Comparison of ENCODE assay signal across 9 mouse cellular contexts in the genomic region with DNA sequence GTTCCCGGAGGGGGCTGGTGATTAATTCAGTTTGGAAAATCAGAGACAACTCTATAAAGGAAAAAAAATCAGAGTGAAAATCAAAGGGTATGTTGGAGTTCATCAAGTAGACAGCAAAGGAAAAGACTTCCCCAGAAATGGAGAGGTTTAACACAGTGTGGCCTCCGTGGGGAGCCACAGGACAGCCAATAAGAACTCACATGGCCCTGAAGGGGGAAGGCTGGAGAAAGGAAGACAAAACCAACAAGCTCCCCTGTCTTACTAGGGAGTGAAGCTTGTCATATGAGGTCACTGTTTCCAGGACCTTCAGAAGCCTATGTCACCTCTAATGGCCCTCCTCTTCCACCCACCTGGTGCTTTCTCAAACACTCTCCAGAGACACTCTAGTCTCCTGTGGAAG.
A peak's percentile ranks its signal among the peaks of the same experiment; 100 is the strongest.
DNase-seq lines count a peak whose midpoint lies in the region; ATAC-seq and TF ChIP-seq lines count a peak whose summit lies in the region.
"Had no signal": no experiment of that assay in that cellular context is flagged by ENCODE, and none has a peak within 500 bp of the region (broad histone marks: within the 10 kb centered on the region; RNA-seq: fewer than 3 reads in every experiment).

No protein-coding gene starts in this region.

- DNase-seq in hindbrain, postnatal 0 days (ENCODE audit: low spot score) = peak; percentile 63
- peak; percentile 28 for DNase-seq in 416B (ENCODE audit: low read depth)
- DNase-seq in Muller cell, postnatal 12 days (ENCODE audit: inconsistent ontology term) = peak; percentile 54
- peak; percentile 33 to 46 for DNase-seq in kidney, postnatal 4 days
- no peak for DNase-seq in spleen, postnatal 4 days (ENCODE audit: low spot score in 2 of 2)
- DNase-seq in neural tube, embryonic 10.5 days (ENCODE audit: extremely low spot score, low spot score) = no peak

- no peaks in the 10 kb centered on the region for H3K9me3 ChIP-seq in hindbrain, postnatal 0 days (ENCODE audit: low read length)
- no peaks in the 10 kb centered on the region for H3K9me3 ChIP-seq in hindbrain, embryonic 12.5 days (replicated peaks)
- H3K9me3 ChIP-seq: midbrain, embryonic 13.5 days had no signal

- no peak overlapping the region for H3K4me2 ChIP-seq in hindbrain, postnatal 0 days (ENCODE audit: low read depth, low read length)
- H3K4me2 ChIP-seq in hindbrain, embryonic 12.5 days (replicated peaks) = no peak overlapping the region
- H3K4me2 ChIP-seq: midbrain, embryonic 13.5 days had no signal

- H3K36me3 ChIP-seq in hindbrain, postnatal 0 days (ENCODE audit: insufficient read depth, low read length) = no peaks in the 10 kb centered on the region
- H3K36me3 ChIP-seq in hindbrain, embryonic 12.5 days = no peaks in the 10 kb centered on the region
- H3K36me3 ChIP-seq: midbrain, embryonic 13.5 days had no signal

- ATAC-seq in hindbrain, postnatal 0 days = 0 out of 2 replicates have a peak, but pooled peaks have one; percentile 48
- no peak for ATAC-seq in hindbrain, embryonic 12.5 days (ENCODE audit: low FRiP score)
- ATAC-seq in monocyte, adult 5-6 weeks (replicated peaks; ENCODE audit: insufficient number of reproducible peaks, low FRiP score, low TSS enrichment, poor library complexity, severe bottlenecking) = no peak
- ATAC-seq: midbrain, embryonic 13.5 days had no signal

- peak; percentile 54 for TF ChIP-seq CTCF in hindbrain, postnatal 0 days (IDR thresholded peaks at IDR 0.05; ENCODE audit: low read depth)

- no peak overlapping the region for H3K9ac ChIP-seq in hindbrain, postnatal 0 days (replicated peaks; ENCODE audit: low read length)
- H3K9ac ChIP-seq in hindbrain, embryonic 12.5 days = no peak overlapping the region
- H3K9ac ChIP-seq: midbrain, embryonic 13.5 days had no signal

- H3K27me3 ChIP-seq in hindbrain, postnatal 0 days (ENCODE audit: insufficient read depth, low read length) = no peaks in the 10 kb centered on the region
- no peaks in the 10 kb centered on the region for H3K27me3 ChIP-seq in hindbrain, embryonic 12.5 days
- H3K27me3 ChIP-seq: midbrain, embryonic 13.5 days had no signal

- WGBS in hindbrain, postnatal 0 days = 75% methylated on average over 2 of the region's 2 CpGs
- 83% methylated on average over 2 of the region's 2 CpGs for WGBS in hindbrain, embryonic 12.5 days

- H3K4me3 ChIP-seq in hindbrain, postnatal 0 days (ENCODE audit: low read length) = no peak overlapping the region
- no peak overlapping the region for H3K4me3 ChIP-seq in hindbrain, embryonic 12.5 days
- H3K4me3 ChIP-seq: midbrain, embryonic 13.5 days had no signal

- H3K4me1 ChIP-seq in hindbrain, postnatal 0 days (ENCODE audit: insufficient read depth, low read length) = no peaks in the 10 kb centered on the region
- H3K4me1 ChIP-seq in hindbrain, embryonic 12.5 days = peaks cover 13% of the 10 kb centered on the region

- H3K27ac ChIP-seq in hindbrain, postnatal 0 days = no peak overlapping the region
- H3K27ac ChIP-seq in hindbrain, embryonic 12.5 days = no peak overlapping the region
- H3K27ac ChIP-seq: midbrain, embryonic 13.5 days had no signal

Comparison
In these comparisons a context has a peak if more than half of its experiments do, and no peak if none do; other contexts are left out.
1. DNase-seq: peak in hindbrain, postnatal 0 days (single experiment), 416B (single experiment), Muller cell, postnatal 12 days (single experiment) and kidney, postnatal 4 days (2 of 2); none in spleen, postnatal 4 days (0 of 2) and neural tube, embryonic 10.5 days (single experiment).